Mouse (Mus musculus) heart, adult 8-10 months (tissue): ENCODE data around the gene Dstyk. TPM values are rescaled to one million over a fixed set of nuclear protein-coding genes. Genes with fewer than 3 reads are reported as not detected.

Source experiments
- DNase-seq: peaks from one replicate; pipeline ENCODE4 v3.0.0; 2022; ENCODE audit warnings: low spot score
- total RNA-seq, 4 experiments: library from RNA; stranded (reverse); gene quantifications; 2 replicates each; pipeline ENCODE4 v1.2.4; 2022

The Dstyk gene
- total RNA-seq, 4 experiments from 2014 or later = 15.3 to 16.7 (median 16.0) TPM

- no peak for DNase-seq
These were observed 94.8 kb downstream of the Dstyk start for GRCm38 (mm10) chr1:132512106-132512505.

DNA sequence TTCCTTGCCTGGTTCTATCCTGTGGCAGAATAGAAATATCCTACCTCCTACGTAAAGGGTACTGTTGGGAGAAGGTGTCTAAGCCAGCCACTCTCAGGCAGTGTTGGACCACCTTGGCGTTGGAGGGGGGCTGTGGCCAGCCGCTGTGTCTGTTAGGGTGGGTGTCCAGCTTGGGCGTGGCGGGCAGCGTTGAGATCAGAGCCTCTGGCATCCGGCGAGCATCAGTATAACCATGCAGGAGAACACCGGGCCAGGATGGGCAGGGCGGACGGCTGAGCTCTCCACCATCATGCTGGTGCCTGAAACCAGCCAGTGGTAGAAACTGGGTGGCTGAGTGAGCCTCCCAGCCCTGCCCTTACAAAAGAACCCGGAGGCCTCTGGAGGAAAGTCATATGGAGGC is 98.0 kb downstream of the Dstyk start:
- DNase-seq = no peak

Other genes starting within 250 kb of the Dstyk start
- not detected for gene Lemd1, start 226.1 kb upstream of the Dstyk start, total RNA-seq
- under 1 TPM in 1 of 4 experiments, not detected in 3; 0.09 TPM for gene AC124108.1, start 226.1 kb upstream of the Dstyk start, total RNA-seq
- not detected for gene Gm10188, start 187.8 kb upstream of the Dstyk start, total RNA-seq
- gene Klhdc8a, start 118.9 kb upstream of the Dstyk start, total RNA-seq = 10 to 100 TPM; 11.8 to 22.9 (median 17.5) TPM
- 1 to 10 TPM; 3.8 to 5.2 (median 4.0) TPM for gene Nuak2, start 101.4 kb upstream of the Dstyk start, total RNA-seq
- gene Tmcc2, start 26.3 kb upstream of the Dstyk start, total RNA-seq = 10 to 100 TPM; 27.5 to 31.3 (median 28.9) TPM
- 10 to 100 TPM; 15.8 to 29.0 (median 21.0) TPM for gene Rbbp5, start 59.8 kb downstream of the Dstyk start, total RNA-seq
- 1 to 10 TPM; 1.5 to 2.6 (median 1.8) TPM for gene Tmem81, start 88.7 kb downstream of the Dstyk start, total RNA-seq
- gene Cntn2, start 125.7 kb downstream of the Dstyk start, total RNA-seq = 1 to 10 TPM; 2.7 to 4.6 (median 3.5) TPM